Mouse (Mus musculus) liver, embryonic 15.5 days (tissue): ENCODE data around the gene Stim1. TPM values are rescaled to one million over a fixed set of nuclear protein-coding genes. Genes with fewer than 3 reads are reported as not detected.
"Not testable (repeated sequence)": the region's sequence is repeated elsewhere in the genome, so short reads cannot be mapped to it uniquely, and the experiment has no call there.

Source experiments
- ATAC-seq: fragments of 200-750 bp; cut with Nextera tagmentation; 2 replicates; pipeline ENCODE4 v1.8.0; 2017; ENCODE audit warnings: moderate number of reproducible peaks, mild to moderate bottlenecking, moderate library complexity; ENCODE audit not compliant: insufficient read depth
- H3K27ac ChIP-seq: fragments of 300-500 bp; sonication (generic); replicated peaks from 2 replicates; pipeline ENCODE4 v1.5.1; 2015; ENCODE audit warnings: mild to moderate bottlenecking, inconsistent platforms
- H3K27me3 ChIP-seq: fragments of 300-500 bp; sonication (generic); 2 replicates; pipeline ENCODE4 v1.6.1; 2015; ENCODE audit warnings: mild to moderate bottlenecking, inconsistent platforms
- H3K36me3 ChIP-seq: fragments of 300-500 bp; sonication (generic); replicated peaks from 2 replicates; pipeline ENCODE4 v1.6.1; 2015; ENCODE audit warnings: moderate library complexity, mild to moderate bottlenecking, inconsistent platforms
- H3K4me1 ChIP-seq: fragments of 300-500 bp; sonication (generic); replicated peaks from 2 replicates; pipeline ENCODE4 v1.6.1; 2015; ENCODE audit warnings: inconsistent platforms
- H3K4me2 ChIP-seq: fragments of 300-500 bp; sonication (generic); 2 replicates; pipeline ENCODE4 v1.6.1; 2015; ENCODE audit warnings: moderate library complexity, mild to moderate bottlenecking, inconsistent platforms
- H3K4me3 ChIP-seq: fragments of 300-500 bp; sonication (generic); replicated peaks from 2 replicates; pipeline ENCODE4 v1.5.1; 2015; ENCODE audit warnings: mild to moderate bottlenecking, inconsistent platforms
- H3K9ac ChIP-seq: fragments of 300-500 bp; sonication (generic); 2 replicates; pipeline ENCODE4 v1.6.1; 2015; ENCODE audit warnings: moderate library complexity, mild to moderate bottlenecking, inconsistent platforms
- H3K9me3 ChIP-seq: fragments of 300-500 bp; sonication (generic); replicated peaks from 2 replicates; pipeline ENCODE4 v1.6.1; 2016; ENCODE audit warnings: inconsistent platforms
- whole genome bisulfite sequencing: fragments of 180-500 bp; shearing (Covaris S2); methylation state at CpG from one replicate; pipeline ENCODE4 v1.1.7; 2015; ENCODE audit warnings: mixed read lengths; ENCODE audit not compliant: insufficient replicate concordance; 5-methylcytosine and 5-hydroxymethylcytosine counted together
- polyA plus RNA-seq: library from polyadenylated mRNA; unstranded; fragments of >200 nt; fragmentation: Nextera tagmentation; extraction: Ambion mirVana; gene quantifications from 2 replicates; pipeline ENCODE4 v1.2.1, GENCODE M21; 2015

Stim1 gene
- polyA plus RNA-seq, 1 experiment from 2014 or later, result 14.9 TPM

DNA sequence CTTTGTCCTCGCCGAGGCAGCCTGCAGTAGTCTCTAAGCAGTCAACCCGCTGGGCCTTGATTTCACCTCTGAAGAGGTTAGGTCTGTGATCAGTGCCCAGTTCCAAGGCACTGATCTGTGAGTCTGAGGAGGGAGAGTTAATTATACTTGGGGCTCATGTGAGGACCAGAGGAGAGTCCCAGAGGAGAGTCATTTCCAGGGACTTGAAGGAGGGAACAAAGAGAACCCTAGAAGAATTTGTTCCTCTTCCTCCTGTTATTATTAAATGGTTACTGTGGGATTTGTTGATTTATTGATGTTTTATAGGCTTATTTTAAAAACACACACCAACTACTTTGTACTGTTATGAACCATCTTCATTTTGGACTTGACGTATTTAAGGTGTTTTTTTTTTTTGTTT is 214.0 kb downstream of the Stim1 start, which contains the start of gene Olfr543:
TSS of gene Olfr543 (minus strand) at position 101 of the 400 bp plus-strand sequence.
- H3K27me3 ChIP-seq, result no peaks in the 10 kb centered on the region
- no peaks in the 10 kb centered on the region for H3K9me3 ChIP-seq
- no peak within 1 kb of the TSS for H3K4me2 ChIP-seq
- peaks cover 20% of the 10 kb centered on the region for H3K4me1 ChIP-seq
- 85% methylated on average over 4 of the region's 4 CpGs for WGBS
- no peak within 1 kb of the TSS for H3K27ac ChIP-seq
- H3K36me3 ChIP-seq, result 0 out of 2 replicates have a peak, but pooled peaks cover 3% of the 10 kb centered on the region
- H3K9ac ChIP-seq, result no peak within 1 kb of the TSS
- no peak for ATAC-seq
- no peak within 1 kb of the TSS for H3K4me3 ChIP-seq

DNA sequence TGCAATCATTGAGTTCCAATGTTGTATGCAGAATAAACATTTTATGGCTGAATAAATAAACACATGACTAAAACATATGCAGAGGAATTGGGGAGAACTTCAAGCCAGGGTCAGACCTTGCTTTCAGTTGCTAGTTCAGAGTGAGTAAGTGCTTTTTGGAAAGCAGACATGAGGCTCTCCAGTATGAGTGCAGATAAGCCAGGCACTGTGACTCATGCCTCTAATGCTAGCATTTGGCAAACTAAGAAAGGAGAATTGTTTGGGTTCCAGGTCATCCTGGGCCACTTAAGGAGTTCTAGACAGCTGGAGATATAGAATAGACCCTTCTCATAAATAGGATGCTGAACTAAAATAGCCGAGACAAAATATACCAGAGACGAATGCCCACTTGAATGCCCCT is 216.1 kb downstream of the Stim1 start:
- no peak overlapping the region for H3K27ac ChIP-seq
- 73% methylated on average over 2 of the region's 2 CpGs for WGBS
- no peak for ATAC-seq
- H3K4me2 ChIP-seq, result no peak overlapping the region
- H3K4me1 ChIP-seq, result peaks cover 20% of the 10 kb centered on the region
- no peaks in the 10 kb centered on the region for H3K36me3 ChIP-seq
- no peak overlapping the region for H3K4me3 ChIP-seq
- no peak overlapping the region for H3K9ac ChIP-seq
- H3K27me3 ChIP-seq, result no peaks in the 10 kb centered on the region
- H3K9me3 ChIP-seq, result no peaks in the 10 kb centered on the region

DNA sequence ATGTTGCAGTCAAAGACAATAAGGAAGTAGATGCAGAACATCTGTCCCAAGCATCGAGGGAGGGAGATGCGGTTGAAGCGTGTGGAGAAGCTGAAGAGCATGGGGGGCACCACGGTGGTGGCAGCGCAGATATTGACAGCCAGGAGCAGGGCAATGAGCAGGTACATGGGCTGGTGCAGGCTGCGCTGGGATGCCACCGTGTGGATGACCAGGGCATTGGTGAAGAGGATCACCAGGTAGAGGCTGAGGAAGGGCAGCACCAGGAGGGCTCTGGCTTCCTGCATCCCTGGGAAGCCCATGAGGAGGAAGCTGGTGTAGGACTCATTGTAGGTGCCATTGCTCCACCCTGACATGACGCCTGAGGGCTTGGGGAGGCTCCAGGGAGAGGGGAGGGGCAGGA is 217.2 kb downstream of the Stim1 start:
- 53% methylated on average over 8 of the region's 8 CpGs for WGBS
- not testable (repeated sequence) for H3K4me2 ChIP-seq, H3K4me3 ChIP-seq, H3K9me3 ChIP-seq, H3K27ac ChIP-seq, H3K27me3 ChIP-seq, H3K9ac ChIP-seq, ATAC-seq, H3K36me3 ChIP-seq
- peaks cover 20% of the 10 kb centered on the region for H3K4me1 ChIP-seq

DNA sequence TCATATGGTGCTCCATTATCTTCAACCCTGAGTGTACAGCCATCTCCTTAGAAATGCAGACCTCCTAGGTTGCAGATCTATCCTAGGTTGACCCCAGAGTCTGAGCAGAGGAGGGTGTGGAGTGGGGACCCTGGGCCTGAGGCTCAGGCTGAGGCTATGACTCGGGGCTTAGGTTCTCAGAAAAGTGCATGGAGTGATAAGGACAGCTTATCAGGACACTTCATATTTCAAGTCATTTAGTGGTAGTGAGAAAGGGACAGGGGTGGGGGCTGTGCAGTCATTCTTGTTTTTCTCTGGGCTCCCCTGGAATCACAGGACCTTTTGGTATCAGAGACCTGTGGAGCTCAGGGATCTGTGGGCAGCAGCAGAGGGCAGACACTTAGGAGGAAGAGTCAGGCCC is 218.5 kb downstream of the Stim1 start:
- H3K4me2 ChIP-seq, result no peak overlapping the region
- H3K4me3 ChIP-seq, result no peak overlapping the region
- peaks cover 20% of the 10 kb centered on the region for H3K4me1 ChIP-seq
- WGBS, result 8% methylated on average over 1 of the region's 1 CpGs
- H3K27me3 ChIP-seq, result no peaks in the 10 kb centered on the region
- H3K27ac ChIP-seq, result no peak overlapping the region
- H3K9ac ChIP-seq, result no peak overlapping the region
- ATAC-seq, result peak; percentile 58
- no peaks in the 10 kb centered on the region for H3K36me3 ChIP-seq
- no peaks in the 10 kb centered on the region for H3K9me3 ChIP-seq

Other genes starting within 250 kb of the Stim1 start
- 22.9 and 31.8 TPM in 2 replicates for gene Il18bp, start 249.1 kb upstream of the Stim1 start, polyA plus RNA-seq
- gene Rnf121, start 202.3 kb upstream of the Stim1 start, polyA plus RNA-seq, result 11.5 and 14.4 TPM in 2 replicates
- 11.4 and 13.3 TPM in 2 replicates for gene Xndc1, start 202.3 kb upstream of the Stim1 start, polyA plus RNA-seq
- 0.30 TPM in 1 of 2 replicates, not detected in the other for gene Xntrpc, start 202.1 kb upstream of the Stim1 start, polyA plus RNA-seq
- gene Trpc2, start 184.7 kb upstream of the Stim1 start, polyA plus RNA-seq, result 0.36 TPM in 1 of 2 replicates, not detected in the other
- gene Art1, start 166.1 kb upstream of the Stim1 start, polyA plus RNA-seq, result 0.77 and 1.6 TPM in 2 replicates
- gene Art5, start 158.3 kb upstream of the Stim1 start, polyA plus RNA-seq, result 0.25 and 0.30 TPM in 2 replicates
- not detected in 2 replicates for gene Chrna10, start 151.0 kb upstream of the Stim1 start, polyA plus RNA-seq
- gene Nup98, start 57.6 kb upstream of the Stim1 start, polyA plus RNA-seq, result 13.4 and 13.5 TPM in 2 replicates
- 22.2 and 23.5 TPM in 2 replicates for gene Pgap2, start 57.6 kb upstream of the Stim1 start, polyA plus RNA-seq
- 57.4 and 62.3 TPM in 2 replicates for gene Rhog, start 11.8 kb upstream of the Stim1 start, polyA plus RNA-seq
- gene Rrm1, start 173.9 kb downstream of the Stim1 start, polyA plus RNA-seq, result 171 and 180 TPM in 2 replicates
- gene Olfr543, start 213.9 kb downstream of the Stim1 start, polyA plus RNA-seq, result 0.23 and 0.46 TPM in 2 replicates
- gene Olfr544, start 220.5 kb downstream of the Stim1 start, polyA plus RNA-seq, result 0.07 TPM in 2 replicates
- not detected in 2 replicates for gene Olfr545, start 231.8 kb downstream of the Stim1 start, polyA plus RNA-seq